Mouse (Mus musculus) kidney, adult 2 months (tissue): ENCODE measurements around the gene Pxt1.

Experiments
- CTCF ChIP-seq: fragments of 200-500 bp; conservative IDR thresholded peaks from 2 replicates; pipeline ENCODE4 v1.5.1; 2011; ENCODE audit warnings: low read depth, mild to moderate bottlenecking, control low read depth, low read length, moderate library complexity, mixed read lengths; ENCODE audit not compliant: insufficient read depth, insufficient read length
- POLR2A ChIP-seq: fragments of 200-500 bp; IDR thresholded peaks from one replicate; pipeline ENCODE4 v1.6.1; 2011; ENCODE audit warnings: low read depth, low read length, control low read depth

- TF ChIP-seq POLR2A (no peak), CTCF (0 out of 2 replicates have a peak, but pooled peaks have one; percentile 4)
Observed at GRCm38 (mm10) chr17:28960597-28960996, 17.0 kb upstream of the Pxt1 start.
